Mouse (Mus musculus) forebrain, embryonic 11.5 days (tissue): ENCODE measurements at regions not wholly inside any gene's neighbourhood (a gene's known extent, or its start where the extent isn't known, plus 50 kb on each side); places are given as distances from the start of the nearest gene placed in this dataset.

Experiments used
- ATAC-seq: fragments of 200-750 bp; cut with Nextera tagmentation; replicated peaks from 2 replicates; pipeline ENCODE4 v1.8.0; 2017; ENCODE audit warnings: moderate TSS enrichment; ENCODE audit not compliant: low FRiP score
- DNase-seq: peaks from one replicate; pipeline ENCODE4 v3.0.0-alpha.2; 2017; ENCODE audit warnings: low spot score
- H3K27ac ChIP-seq: fragments of 300-500 bp; sonication (generic); 2 replicates; pipeline ENCODE4 v1.5.1; 2014; ENCODE audit warnings: low read depth, low read length
- H3K27me3 ChIP-seq: fragments of 300-500 bp; sonication (generic); 2 replicates; pipeline ENCODE4 v1.6.1; 2014; ENCODE audit warnings: mild to moderate bottlenecking, low read length, mixed read lengths; ENCODE audit not compliant: control insufficient read depth, insufficient read depth
- H3K36me3 ChIP-seq: fragments of 300-500 bp; sonication (generic); 2 replicates; pipeline ENCODE4 v1.6.1; 2014; ENCODE audit warnings: mild to moderate bottlenecking, low read length, moderate library complexity, mixed read lengths; ENCODE audit not compliant: control insufficient read depth, insufficient read depth
- H3K4me1 ChIP-seq: fragments of 300-500 bp; sonication (generic); replicated peaks from 2 replicates; pipeline ENCODE4 v1.6.1; 2014; ENCODE audit warnings: low read length, mixed read lengths; ENCODE audit not compliant: control insufficient read depth, insufficient read depth
- H3K4me2 ChIP-seq: fragments of 300-500 bp; sonication (generic); 2 replicates; pipeline ENCODE4 v1.6.1; 2014; ENCODE audit warnings: low read depth, mild to moderate bottlenecking, low read length, moderate library complexity, mixed read lengths; ENCODE audit not compliant: severe bottlenecking
- H3K4me3 ChIP-seq: fragments of 300-500 bp; sonication (generic); 2 replicates; pipeline ENCODE4 v1.5.1; 2014; ENCODE audit warnings: low read depth, low read length
- H3K9ac ChIP-seq: fragments of 300-500 bp; sonication (generic); 2 replicates; pipeline ENCODE4 v1.6.1; 2014; ENCODE audit warnings: low read length
- H3K9me3 ChIP-seq: fragments of 300-500 bp; sonication (generic); 2 replicates; pipeline ENCODE4 v1.6.1; 2016; ENCODE audit warnings: low read length, mixed read lengths; ENCODE audit not compliant: control insufficient read depth
- WGBS: fragments of 180-500 bp; shearing (Covaris S2); extraction: QIAGEN DNeasy Blood & Tissue Kit; methylation state at CpG from one replicate; pipeline ENCODE4 v1.1.7; 2014; 5-methylcytosine and 5-hydroxymethylcytosine counted together

DNA sequence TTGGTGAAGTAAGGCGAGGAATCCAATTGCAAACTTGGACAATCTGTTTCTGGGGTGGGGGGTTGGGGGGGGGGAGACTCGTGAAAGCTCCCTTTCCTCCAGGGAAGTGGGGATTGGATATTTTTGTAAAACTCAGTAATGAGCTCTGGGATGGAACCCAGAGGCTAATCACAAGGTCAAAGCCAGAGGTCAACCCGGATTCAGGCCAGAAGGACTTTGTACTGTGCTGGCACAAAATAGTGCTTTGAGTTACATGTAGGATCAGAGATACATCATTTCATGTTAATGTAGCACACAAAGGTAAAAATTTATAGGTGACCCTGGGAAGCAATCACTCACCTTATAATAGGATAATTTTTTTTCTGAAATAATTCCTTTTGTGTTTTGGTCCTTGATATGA is 309.5 kb upstream of the Slc30a5 start:
- Histone ChIP-seq H3K4me1 (no peaks in the 10 kb centered on the region), H3K36me3 (no peaks in the 10 kb centered on the region), H3K27me3 (no peaks in the 10 kb centered on the region), H3K9me3 (no peaks in the 10 kb centered on the region), H3K9ac (no peak overlapping the region), H3K4me2 (no peak overlapping the region), H3K4me3 (no peak overlapping the region), H3K27ac (no peak overlapping the region)
- WGBS, result 62% methylated on average over 3 of the region's 3 CpGs
- ATAC-seq, result no peak
- DNase-seq, result no peak

DNA sequence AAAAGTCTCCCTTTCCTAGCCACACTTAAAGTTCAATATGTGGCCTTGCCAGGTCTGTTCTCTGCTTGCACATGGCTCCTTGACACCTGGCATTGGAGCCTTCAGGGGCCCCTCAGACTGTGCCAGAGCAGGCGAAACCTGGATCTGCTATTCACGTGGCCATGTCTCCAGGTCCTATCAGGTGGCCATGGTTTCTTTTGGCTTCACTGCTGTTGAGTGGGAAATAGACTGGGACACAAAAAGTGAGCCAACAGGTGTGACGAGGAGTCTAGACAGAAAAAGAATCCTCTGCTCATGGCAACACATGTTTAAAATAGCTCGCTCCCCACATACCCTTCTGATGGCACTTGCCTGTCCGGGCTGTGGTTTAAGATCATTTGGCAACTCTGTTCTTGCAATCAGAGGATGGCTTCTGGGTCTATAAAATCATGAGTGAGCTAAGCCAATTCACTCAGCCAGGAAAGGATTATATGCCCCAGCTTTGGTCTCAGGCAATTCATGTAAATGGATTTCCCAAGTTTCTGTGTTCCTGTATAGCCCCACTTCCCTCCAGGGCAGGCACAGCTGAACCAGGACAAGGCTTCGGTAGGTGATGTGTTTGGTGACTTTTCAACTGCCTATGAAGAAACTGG is 309.0 kb upstream of the Slc30a5 start:
- Histone ChIP-seq H3K4me2 (no peak overlapping the region), H3K9me3 (no peaks in the 10 kb centered on the region), H3K4me1 (no peaks in the 10 kb centered on the region), H3K27ac (no peak overlapping the region), H3K9ac (no peak overlapping the region), H3K36me3 (no peaks in the 10 kb centered on the region), H3K27me3 (no peaks in the 10 kb centered on the region), H3K4me3 (no peak overlapping the region)
- ATAC-seq, result no peak
- DNase-seq, result no peak
- WGBS, result 86% methylated on average over 6 of the region's 6 CpGs

DNA sequence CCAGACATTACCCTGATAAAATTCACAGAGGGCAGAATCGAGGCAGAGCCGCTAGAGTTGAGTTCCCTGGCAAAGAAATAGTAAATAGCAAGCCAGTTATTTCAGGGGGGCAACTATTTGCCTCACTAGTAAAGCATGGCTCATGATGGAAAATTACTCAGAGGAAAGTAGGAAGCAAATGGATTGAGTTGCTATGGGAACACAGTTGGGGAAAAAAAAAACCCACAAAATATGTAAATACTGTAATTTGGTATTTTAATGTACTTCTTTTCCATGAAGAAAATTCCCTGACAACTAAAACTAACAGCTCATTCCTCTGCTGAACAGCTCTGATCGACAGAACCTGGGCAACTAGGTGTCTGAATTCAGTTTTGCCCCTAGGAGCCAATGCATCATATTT is 296.2 kb upstream of the Slc30a5 start:
- 80% methylated on average over 3 of the region's 3 CpGs for WGBS
- DNase-seq, result no peak
- H3K4me2 ChIP-seq, result no peak overlapping the region

DNA sequence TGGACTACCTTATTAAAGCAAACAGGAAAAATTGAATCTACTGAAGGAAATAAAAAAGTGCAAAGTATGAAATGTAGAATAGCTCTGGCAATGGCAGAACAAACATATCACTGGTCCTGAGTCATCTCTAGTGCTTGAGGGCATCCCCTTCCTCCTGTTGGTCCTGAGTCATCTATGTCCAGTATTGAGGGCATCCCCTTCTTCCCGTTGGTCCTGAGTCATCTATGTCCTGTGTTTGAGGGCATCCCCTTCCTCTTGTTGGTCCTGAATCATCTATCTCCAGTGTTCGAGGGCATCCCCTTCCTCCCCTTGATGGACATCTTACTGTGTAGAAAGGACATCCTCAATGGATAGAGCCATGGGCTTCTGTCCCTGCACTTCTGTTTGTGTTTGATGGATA is 294.6 kb upstream of the Slc30a5 start:
- ATAC-seq (no peak), DNase-seq (no peak)
- Histone ChIP-seq H3K27ac (no peak overlapping the region), H3K4me3 (no peak overlapping the region), H3K36me3 (no peaks in the 10 kb centered on the region), H3K4me2 (no peak overlapping the region), H3K4me1 (no peaks in the 10 kb centered on the region), H3K9me3 (no peaks in the 10 kb centered on the region), H3K9ac (no peak overlapping the region), H3K27me3 (no peaks in the 10 kb centered on the region)
- 83% methylated on average over 2 of the region's 2 CpGs for WGBS

More for the DNA sequence above, 296.2 kb upstream of the Slc30a5 start:
- no peak for ATAC-seq
- Histone ChIP-seq H3K27ac (no peak overlapping the region), H3K9me3 (no peaks in the 10 kb centered on the region), H3K4me1 (no peaks in the 10 kb centered on the region), H3K4me3 (no peak overlapping the region), H3K9ac (no peak overlapping the region), H3K36me3 (no peaks in the 10 kb centered on the region), H3K27me3 (no peaks in the 10 kb centered on the region)

DNA sequence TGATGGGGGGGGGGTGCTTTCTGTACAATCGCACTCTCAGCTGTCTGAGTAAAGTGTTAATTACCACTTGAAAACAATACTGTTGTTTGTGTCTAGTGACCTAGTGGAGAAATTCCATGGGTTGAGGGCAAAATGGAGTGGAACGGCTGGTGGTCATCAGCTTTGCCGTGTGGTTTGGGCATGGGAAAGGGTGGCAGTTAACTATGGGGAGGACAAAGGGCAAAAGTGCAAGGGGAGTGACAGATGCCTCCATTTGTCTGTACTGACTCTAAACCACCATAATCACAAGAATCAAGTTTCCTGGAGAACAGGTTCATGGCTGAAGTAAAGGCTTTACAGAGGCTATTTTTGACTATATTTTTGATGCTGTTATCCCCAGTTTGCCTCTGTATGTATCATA is 294.0 kb upstream of the Slc30a5 start:
- WGBS, result 75% methylated on average over 3 of the region's 3 CpGs
- no peak for DNase-seq
- ATAC-seq, result no peak
- no peak overlapping the region for H3K27ac ChIP-seq
- H3K27me3 ChIP-seq, result no peaks in the 10 kb centered on the region
- H3K4me1 ChIP-seq, result no peaks in the 10 kb centered on the region
- H3K9me3 ChIP-seq, result no peaks in the 10 kb centered on the region
- no peaks in the 10 kb centered on the region for H3K36me3 ChIP-seq
- no peak overlapping the region for H3K4me2 ChIP-seq
- no peak overlapping the region for H3K4me3 ChIP-seq
- no peak overlapping the region for H3K9ac ChIP-seq

DNA sequence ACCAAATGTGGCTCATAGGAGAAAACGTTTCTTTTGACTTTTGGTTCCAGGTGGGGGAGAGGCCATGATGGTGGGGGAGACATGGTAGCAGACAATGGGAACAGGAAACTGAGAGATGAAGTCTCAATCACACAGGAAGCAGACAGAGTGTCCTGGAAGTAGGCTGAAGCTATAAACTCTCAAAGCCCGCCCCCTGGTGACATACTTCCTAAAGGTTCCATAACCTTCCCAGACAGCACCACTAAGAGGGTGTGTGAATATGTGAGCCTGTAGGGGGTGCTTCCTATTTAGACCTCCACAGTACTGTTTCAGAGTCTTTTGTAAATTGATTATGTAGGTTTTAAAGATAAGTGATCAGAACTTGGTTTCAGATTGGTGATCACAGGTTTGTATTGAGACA is 284.1 kb upstream of the Slc30a5 start:
- Histone ChIP-seq H3K27ac (no peak overlapping the region), H3K27me3 (no peaks in the 10 kb centered on the region), H3K9ac (no peak overlapping the region), H3K9me3 (no peaks in the 10 kb centered on the region; the same call in 1 of the 2 replicates), H3K4me1 (no peaks in the 10 kb centered on the region), H3K4me2 (no peak overlapping the region), H3K36me3 (no peaks in the 10 kb centered on the region), H3K4me3 (no peak overlapping the region)
- 81% methylated on average over 2 of the region's 2 CpGs for WGBS
- DNase-seq, result no peak
- ATAC-seq, result no peak

DNA sequence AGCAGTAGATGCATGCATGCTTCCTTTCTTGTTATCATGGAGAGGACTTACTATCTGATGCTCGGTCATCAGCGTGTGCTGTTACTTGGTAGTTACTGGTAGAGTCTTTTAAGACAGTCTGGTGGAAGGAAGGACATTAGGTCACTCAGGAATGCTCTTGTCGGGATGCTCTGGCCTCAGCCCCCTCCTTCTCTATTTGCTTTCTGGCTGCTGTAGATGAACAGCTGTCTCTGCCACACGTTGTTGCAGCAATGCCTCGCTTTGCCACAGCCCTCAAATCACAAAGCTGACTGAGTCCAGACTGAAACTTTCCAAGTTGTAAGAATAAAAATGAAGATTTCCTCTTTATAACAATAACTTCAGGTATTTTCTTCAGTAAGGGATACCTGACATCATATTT is 282.1 kb upstream of the Slc30a5 start:
- Histone ChIP-seq H3K27me3 (no peaks in the 10 kb centered on the region), H3K9me3 (no peaks in the 10 kb centered on the region; the same call in 1 of the 2 replicates), H3K4me2 (no peak overlapping the region), H3K9ac (no peak overlapping the region), H3K4me1 (no peaks in the 10 kb centered on the region), H3K27ac (no peak overlapping the region), H3K4me3 (no peak overlapping the region), H3K36me3 (no peaks in the 10 kb centered on the region)
- ATAC-seq (no peak), DNase-seq (no peak)
- WGBS, result 85% methylated on average over 5 of the region's 5 CpGs

DNA sequence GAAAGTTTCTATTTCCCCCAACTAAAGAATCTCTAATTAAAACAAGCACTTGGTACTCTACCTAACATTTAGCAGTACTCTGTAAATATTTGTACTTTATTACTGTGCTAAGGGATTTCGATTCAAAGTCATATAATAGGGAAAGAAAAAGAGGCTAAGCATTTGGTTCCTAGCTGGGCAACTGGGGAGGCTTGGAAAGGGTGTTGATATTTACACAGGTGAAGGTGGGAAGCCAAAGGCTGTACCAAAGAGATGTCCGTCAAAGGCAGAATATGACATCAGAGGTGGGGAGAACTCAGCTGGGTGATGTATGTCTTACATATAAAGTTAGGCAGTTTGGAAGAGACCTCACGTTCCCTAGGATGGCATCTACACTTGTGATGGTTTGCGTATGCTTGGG is 278.9 kb upstream of the Slc30a5 start:
- no peaks in the 10 kb centered on the region for H3K9me3 ChIP-seq
- no peak for DNase-seq
- WGBS, result 88% methylated on average over 4 of the region's 4 CpGs

DNA sequence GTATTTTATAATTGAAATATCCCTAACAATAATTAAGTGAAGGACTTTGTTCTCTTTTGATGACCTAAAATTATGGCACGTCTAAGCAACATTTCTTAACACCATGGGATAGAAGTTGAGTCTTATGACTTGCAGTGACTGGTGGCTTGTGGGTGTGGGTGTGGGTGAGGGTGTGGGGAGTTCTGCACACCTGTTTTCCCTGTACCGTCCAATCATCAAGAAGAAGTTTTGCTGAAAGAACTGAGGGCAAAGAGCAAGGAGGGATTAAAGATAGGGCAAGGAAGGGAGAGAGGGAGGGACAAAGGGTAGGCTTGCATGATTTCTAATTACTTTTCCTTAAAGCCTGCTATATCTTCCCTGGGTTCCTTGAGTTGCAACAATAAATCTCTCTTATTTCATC is 278.5 kb upstream of the Slc30a5 start:
- Histone ChIP-seq H3K36me3 (no peaks in the 10 kb centered on the region), H3K9ac (no peak overlapping the region), H3K4me3 (no peak overlapping the region), H3K9me3 (no peaks in the 10 kb centered on the region), H3K27me3 (no peaks in the 10 kb centered on the region), H3K4me1 (no peaks in the 10 kb centered on the region), H3K4me2 (no peak overlapping the region), H3K27ac (no peak overlapping the region)
- 72% methylated on average over 2 of the region's 2 CpGs for WGBS
- DNase-seq (no peak), ATAC-seq (no peak)

More for the DNA sequence above, 278.9 kb upstream of the Slc30a5 start:
- Histone ChIP-seq H3K4me1 (no peaks in the 10 kb centered on the region), H3K36me3 (no peaks in the 10 kb centered on the region), H3K27me3 (no peaks in the 10 kb centered on the region), H3K4me3 (no peak overlapping the region), H3K9ac (no peak overlapping the region), H3K4me2 (no peak overlapping the region), H3K27ac (no peak overlapping the region)
- ATAC-seq, result no peak
